Mouse (Mus musculus): Measurements from ENCODE around the gene N4bp1.

DNA sequence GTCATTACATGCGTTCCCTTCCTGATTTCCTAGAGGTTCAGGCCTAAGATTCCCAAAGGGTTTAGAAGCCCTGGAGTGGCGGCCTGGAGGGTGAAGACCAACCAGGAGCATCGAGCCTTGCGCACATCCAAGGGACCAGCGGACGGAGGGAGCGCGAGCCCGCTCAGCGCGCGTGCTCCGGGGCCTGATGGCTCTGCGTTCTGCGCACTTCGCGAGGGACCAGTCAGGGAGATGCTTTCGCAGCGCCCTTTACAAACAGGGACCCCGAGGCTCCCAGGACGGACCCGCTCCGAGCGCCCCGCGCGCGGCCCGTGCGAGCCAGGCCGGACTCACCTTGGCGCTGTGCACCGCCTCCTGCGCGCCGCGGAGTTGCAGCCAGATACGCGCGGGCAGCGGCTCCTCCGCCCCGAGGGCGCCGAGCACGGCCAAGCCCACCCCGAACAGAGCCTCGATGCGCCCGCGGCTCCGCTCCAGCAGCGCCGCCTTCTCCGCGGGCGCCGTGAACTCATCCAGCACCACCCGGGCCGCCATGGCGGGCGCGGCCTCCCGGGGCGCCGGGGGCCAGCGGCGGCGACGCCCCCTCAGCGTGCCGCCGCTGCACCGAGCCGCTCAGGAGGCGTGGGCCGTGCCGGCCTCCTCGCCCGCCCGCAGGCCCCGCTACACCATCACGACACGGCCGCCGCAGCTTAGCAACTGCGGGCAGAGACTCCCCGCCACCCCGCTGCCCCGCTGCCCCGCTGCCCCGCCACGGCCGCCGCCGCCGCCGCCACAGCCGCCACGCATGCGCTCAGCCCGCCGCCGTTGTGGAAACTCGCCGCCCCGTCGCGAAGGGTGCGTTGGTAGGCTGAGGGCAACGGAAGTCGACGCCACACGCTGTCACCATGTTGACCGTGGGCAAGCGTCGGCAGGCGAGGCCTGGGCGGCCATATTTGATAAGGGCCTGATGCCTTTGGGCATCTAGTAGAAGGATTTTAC is at the start of gene N4bp1:
- TF ChIP-seq CTCF (IDR thresholded peaks at IDR 0.05; ENCODE audit: control insufficient read depth, insufficient read depth, low read length) (no peak), POLR2A (IDR thresholded peaks at IDR 0.05; ENCODE audit: borderline replicate concordance, control insufficient read depth, low read depth, low read length) (peak; percentile 66; the same call in 1 of the 2 replicates)
